Mouse (Mus musculus) embryo, embryonic 10.5 days (tissue): Measurements from ENCODE around the gene Lat.
"Not testable (repeated sequence)": the region's sequence is repeated elsewhere in the genome, so short reads cannot be mapped to it uniquely, and the experiment has no call there.

ENCODE experiments used
- DNase-seq: peaks from one replicate; pipeline ENCODE4 v3.0.0-alpha.2; 2015; ENCODE audit warnings: low spot score

Lat gene

DNA sequence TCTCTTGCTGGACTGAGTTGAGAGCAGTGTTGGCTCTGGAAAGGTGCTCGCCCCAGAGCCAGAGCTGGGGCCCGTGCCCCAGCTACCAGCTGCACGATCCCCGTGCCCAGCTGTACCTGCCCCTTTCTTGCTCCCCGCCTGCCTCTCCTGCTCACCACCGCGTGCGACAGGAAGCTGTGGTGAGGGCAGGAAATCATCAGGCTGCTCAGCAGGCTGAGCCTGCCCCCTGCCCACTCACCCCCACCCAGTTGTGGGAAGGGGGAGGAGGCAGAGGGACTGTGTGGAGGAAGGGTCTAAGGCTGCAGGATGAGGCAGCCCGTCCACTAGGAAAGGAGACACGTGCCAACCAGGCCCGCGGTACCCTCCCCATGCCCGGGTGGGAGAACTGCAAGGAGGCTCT, at the start of gene Lat:
Gene Lat, minus strand, starts transcription at position 178 of the 400 bp plus-strand sequence.
- DNase-seq = no peak

DNA sequence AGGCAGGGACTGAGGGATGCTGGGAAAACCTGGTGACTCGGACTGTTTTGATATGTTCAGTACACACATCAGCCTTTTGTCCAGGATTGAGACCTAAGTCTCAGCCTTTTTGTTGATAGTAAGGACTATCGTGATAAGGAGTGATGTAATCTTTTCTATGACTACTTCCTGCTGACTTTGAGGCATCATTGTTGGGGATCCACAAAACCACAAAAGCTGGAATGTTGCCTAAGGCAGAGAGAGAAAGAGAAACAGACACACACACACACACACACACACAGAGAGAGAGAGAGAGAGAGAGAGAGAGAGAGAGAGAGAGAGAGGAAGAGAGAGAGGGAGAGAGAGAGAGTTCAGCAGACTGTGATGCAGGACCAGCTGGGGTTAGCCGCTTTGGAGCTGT, 49.1 kb upstream of the Lat start:
- no peak for DNase-seq

DNA sequence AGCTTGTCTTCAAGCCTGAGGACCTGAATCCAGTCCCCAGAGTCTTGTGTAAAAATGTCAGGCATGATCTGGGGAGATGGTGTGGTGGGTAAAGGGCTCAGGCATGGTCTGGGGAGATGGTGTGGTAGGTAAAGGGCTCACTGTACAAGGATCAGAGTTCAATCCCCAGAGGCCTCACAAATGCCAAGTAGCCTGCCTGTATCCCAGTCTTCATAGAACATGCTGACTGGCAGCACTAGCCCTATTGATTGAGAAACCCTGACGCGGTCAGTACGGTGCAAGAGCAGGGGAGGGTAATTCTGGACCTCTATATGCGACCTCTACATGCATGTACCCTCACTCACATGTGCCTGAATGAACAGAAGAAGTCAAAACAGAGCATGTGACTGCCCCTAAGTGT, 48.2 kb upstream of the Lat start:
- DNase-seq = no peak

DNA sequence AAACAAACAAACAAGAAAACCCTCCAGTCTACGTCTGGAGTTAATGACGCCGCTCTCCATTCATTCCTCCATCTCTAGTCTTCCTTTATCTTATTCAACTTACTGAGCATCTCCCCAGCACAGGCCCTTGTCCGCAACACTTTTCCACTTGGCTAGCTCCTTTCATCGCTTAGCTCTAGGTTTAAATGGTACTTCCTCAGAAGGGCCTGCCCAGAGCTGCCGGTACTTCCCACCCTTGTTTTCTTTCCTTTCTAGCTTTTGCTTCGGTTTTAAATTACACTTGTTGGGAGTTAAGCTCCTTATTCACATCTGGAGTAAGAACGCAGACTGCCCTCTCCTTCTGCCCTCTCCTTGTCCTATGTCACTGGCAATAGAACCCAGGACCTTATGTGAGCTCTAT, 47.7 kb upstream of the Lat start:
- DNase-seq = peak; percentile 46

DNA sequence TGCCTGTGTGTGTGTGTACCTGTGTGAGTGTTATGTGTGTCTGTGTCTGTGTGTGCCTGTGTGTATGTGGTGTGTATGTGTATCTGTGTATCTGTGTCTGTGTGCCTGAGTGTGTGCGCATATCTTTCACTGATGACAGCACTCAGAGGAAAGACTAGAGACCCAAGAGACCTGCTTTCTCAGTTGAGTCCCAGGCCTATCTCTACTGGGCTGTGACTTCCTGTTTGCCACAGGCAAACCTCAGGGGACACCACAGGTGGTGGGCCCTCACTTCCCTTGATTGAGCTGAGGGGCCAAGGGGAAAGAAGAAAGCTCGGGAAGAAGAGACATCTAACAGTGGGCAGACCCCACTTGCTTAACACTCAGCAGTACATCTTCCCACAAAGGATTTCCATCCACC, 47.2 kb upstream of the Lat start:
- DNase-seq = no peak

DNA sequence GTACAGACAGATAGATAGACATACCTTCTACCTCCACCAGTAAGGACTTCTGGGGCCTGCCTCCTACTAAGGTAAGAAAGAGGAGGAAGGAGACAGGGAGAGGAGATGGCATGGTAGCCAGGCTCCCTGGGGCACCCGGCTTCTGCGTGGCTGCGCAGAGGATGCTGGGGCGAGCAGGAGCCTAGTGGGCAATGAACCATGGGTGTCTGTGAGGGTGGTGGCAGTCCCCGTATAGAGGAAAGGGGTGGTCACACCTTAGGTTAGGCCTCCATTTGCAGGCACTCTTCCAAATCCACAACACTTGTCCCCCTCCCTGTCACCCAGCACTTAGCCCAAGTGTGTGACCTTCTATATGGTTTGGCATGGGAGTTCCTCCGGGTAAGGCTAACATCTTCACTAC, 45.4 kb upstream of the Lat start, which contains the start of gene Cd19:
Gene Cd19, minus strand, starts transcription at position 165 of the 400 bp plus-strand sequence.
- no peak for DNase-seq

DNA sequence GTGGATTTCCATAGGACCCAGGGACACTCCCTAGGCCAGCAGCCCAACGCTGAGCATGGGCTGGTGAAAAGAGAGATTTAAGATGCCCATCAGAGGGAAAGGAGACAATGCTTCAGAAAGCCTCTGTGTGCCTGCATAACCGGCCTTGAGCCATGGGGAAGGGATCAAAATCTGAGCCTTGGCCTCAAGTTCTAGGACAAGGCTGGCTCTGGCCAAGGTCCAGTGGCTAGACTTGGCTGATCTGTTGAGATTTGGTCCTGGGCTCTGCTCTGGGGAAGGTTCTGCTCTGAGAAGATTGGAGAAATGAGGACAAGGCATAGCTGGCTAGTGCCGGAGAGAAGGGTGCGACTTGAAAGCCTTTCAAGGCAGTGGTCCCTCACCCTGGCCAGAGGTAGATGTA, 41.7 kb upstream of the Lat start:
- no peak for DNase-seq

DNA sequence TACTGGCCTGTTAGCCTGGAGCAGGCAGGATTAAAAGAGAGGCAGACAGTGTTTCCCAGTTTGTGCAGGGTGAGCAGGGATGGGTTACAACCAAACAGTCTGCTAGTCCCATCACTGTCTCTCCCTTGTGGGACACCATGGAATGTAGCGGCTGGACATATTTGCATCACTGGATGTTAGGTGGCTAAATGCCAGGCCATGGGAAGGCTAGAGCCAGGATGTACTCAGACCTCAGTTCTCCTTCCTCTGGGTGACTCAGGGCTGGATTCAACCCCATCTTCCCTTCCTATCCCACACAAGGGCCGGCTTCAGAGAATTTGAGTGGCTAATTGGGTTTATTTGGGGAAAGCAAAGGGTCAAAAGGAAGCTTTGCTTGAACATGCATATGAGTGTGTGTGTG, 39.3 kb upstream of the Lat start:
- no peak for DNase-seq

DNA sequence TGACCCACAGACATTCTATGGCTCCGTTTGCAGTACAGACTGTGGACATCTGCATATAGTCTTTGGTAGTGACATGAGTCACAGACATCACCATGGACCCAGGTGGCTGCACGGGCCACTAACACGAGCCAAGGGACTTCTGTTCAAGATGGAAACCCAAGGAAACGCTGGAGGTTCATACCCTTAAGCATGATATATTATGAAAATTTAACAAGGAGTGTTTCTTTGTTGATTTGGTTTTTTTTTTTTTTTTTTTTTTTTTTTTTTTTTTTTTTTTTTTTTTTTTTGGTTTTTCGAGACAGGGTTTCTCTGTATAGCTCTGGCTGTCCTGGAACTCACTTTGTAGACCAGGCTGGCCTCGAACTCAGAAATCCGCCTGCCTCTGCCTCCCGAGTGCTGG, 33.1 kb upstream of the Lat start:
- not testable (repeated sequence) for DNase-seq

DNA sequence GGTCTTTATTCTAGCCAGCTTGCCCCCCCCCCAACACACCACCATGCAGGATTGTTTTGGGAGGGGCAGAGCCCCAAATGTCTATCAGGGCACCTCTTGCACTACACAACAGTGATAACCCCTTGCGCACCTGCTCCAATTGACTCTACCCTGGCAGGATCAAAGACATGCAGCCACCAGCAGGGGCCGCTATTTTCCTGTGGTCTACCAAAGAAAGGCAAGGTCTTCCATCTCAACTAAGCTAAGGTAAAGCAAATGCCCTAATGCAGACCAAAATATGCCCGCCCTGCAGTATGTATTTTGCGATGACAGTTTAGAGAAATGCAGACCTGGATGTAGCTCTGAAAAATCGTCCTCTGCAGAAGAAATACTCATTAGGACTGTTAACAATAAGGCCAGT, 30.2 kb upstream of the Lat start:
- DNase-seq = peak; percentile 90

DNA sequence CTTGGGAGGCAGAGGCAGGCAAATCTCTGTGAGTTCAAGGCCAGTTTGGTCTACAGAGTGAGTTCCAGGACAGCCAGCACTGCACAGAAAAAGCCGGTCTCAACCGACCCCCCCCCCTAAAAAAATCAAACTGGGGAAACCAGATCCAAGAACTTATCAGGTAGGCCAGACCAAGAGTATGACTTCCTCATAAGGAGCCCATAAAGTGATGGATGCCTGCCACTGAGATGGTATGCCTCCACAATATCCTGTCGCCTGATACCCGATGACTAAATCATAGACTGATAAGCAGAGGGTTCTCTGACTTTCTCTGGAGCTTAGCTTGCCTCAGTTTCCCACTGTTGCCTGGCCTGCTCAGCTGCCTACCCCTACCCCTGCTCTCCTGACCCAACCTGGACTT, 28.5 kb upstream of the Lat start:
- no peak for DNase-seq

DNA sequence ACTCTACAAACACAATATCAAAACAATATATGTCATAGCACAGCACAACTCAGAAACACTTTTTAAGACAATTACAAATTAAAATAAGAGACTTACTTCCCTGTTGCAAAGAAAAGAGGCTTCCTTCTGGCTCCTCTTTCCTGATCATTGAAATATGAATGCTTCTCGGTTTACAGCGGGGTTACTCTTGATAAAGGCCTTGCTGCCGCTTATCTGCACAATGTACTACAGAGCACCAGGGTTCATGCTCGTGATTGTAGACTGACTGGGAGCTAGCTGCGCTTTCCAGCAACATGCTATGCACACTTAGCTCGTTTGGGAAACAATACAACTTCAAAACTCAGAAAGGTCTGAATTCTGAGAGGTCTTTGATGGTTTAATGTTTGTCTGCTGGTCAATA, 27.9 kb upstream of the Lat start:
- no peak for DNase-seq

DNA sequence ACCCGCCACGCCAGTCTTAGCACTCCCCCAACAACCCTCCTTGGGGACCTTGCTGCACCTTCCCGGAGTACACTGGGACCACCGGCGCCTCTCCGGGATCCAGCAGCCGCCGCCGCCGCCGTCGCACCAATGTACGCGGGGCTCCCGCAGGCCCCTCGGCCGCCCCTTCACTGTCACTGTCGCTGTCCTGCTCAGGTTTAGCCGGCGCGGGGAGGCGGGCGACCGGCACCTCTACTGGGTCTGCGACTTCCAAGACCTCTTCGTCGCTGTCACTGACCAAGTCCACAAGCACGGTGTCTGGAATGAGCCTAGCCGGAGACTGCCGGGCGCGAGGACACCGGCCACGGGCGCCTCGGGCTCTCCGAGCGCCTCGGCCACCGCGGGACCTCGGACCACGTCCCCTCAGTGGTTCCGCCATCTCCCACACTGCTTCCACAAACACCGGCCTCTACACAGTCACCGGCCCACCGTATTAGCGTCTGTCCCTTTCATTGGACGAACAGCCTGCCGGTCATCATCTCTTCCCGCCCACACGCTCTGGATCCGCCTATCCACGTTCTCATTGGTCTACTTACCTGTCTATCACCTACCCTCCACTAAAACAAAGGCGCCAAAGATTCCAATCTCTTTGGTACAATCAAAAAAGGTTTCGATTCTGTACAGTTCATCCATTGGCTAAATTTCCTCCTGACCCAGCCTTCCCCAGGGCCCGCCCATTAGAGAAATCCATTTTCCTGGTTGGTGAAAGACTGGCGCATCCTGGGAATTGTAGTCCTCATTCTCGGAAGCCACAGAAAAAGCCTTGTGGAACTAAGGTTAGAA, 27.1 kb upstream of the Lat start, which contains the start of gene Nfatc2ip:
Gene Nfatc2ip, minus strand, starts transcription at position 440 of the 822 bp plus-strand sequence.
- DNase-seq = peak; percentile 99

DNA sequence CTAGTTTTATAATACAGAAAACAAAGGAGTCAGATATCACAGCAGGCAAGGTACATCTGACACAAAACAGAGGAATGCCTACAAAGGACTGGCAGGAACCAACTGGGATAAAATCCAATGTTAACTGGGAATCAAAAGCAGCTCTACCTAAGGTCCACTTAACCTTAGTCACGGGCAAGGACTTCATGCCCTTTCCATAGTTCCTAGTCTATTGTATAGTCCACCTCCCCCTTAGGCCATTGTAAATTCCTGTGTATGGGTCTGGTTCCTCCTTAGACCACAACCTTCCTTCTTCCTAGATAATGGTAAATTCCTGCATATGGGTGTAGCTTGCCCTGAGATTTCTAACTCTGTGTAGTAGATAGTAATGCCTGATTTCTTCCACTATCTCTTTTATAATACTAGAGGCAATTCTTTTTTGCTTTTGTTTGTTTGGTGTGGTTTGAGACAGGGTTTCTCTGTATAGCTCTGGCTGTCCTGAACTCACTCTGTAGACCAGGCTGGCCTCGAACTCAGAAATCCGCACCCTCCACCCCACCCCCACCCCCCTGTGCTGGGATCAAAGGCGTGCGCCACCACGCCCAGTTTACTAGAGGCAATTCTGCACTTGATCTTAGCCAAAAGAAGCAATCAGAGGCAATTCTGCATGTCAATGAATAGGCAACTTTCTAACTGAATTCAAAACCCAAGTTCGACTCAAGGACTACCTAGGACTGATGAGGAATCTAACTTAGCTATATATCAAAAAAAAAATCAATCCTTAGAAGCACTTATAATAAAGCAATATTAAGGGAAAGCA, 22.9 kb upstream of the Lat start:
- DNase-seq = not testable (repeated sequence)

DNA sequence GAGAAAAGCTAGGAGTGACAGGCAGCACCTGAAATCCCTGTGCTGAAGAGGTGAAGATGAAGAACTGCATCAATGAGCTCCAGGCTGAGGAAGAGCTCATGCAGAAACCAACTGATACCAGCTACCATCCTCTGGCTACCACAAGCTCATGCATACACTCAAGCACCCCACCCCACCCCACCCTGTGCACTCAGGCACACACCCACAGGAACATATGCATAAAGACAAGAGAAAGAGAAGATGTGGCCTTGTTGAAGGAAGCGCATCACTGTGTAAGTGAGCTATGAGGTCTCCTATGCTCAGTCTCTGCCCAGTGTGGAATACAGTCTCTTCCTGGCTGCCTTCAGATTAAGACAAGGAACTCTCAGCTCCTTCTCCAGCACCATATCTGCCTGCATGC, 18.8 kb upstream of the Lat start:
- DNase-seq = no peak

DNA sequence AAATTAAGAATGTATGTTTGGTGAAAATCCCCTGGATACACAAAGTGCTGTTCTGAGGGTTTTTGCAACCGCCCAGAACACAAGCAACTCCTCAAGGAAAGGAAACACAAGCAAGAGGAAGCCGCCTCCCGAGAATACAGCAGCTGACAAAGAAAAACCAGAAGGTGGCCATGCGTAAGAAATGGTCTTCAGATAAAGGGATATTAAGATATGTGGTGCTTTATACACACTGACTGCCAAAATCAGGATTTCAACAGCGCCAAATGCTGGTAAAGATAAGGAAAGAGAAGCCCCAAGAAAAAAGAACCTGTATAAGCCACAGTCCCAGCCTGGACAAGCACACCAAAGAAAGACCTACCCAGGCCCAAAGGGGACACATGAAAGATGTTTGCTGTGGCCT, 14.2 kb upstream of the Lat start:
- no peak for DNase-seq

DNA sequence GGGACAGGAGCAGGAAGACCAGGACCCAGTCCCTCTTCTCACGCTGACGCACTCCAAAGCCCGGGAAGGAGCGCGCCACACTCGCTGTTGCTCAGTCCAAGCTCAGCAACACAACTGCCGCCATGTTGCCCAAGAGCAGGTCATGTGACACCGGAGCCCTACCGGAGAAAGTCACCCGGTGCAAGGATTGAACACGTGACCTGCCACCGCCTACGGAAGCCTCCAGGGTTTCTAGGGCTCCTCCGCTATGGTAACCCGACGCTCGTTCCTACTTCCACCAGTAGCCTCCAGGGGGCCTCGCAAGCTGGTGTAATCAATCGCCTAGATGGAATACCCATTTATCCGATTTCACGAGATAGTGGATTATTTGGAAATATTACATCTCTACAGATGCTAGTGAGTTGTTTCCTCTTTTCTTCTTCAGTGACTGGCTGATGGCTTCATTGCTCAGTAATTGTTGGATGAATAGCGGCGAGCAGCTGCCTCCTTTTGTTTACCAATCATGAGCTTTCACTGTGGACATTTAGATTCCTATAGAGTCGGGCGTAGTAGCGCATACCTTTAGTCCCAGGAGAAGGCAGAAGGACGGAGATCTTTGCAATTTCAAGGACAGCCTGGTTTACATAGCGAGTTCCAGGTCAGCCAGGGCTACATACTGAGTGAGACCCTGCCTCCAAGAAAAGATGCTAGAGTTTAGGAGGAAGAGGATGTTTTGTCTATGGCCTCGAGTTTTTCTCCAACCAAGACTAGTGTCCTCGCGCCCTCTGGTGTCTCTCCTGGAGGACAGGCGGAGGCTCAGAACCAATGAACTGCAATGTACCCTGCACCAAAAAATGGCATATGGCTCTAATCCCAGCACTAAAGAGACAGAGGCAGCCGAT, 8.1 kb upstream of the Lat start, which contains the start of gene Spns1:
Gene Spns1, minus strand, starts transcription at position 173 of the 881 bp plus-strand sequence.
- peak; percentile 99 for DNase-seq

DNA sequence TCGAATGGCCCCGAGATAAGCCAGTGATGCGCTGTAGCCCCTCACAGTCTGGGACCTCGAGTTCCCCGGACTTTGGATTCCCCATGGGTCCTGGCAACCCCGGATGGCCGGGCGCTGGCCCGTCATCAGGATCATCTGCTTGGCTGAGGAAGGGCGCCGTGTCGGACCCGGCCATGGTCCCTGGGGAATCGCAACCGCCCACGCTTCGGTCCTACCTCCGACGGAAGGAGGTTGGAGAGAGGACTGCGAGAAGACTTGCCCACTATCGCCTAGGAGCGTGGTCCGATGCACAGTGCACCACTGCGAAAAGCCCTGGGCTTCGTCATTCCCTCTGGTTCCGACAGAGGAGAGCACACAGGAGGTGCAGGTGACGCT, 7.5 kb upstream of the Lat start:
- DNase-seq = no peak

DNA sequence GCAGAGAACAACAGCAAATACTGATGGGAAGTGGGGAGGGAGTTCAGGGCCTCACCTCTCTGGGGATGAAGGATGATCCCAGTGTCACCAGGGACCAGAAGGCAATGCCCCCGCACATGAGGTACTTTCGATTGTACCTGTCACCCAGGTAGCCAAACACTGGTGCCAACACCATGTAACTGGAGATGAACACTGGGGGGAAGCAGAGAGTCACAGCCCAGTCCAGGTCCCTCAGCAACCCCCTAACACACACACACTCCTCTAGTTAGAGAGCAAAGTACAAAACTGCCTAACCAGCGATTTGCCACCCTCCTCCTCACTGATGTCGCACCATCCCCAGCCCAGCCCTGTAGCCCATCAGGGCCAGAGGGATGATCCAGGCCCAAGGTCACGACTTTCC, 5.6 kb upstream of the Lat start:
- no peak for DNase-seq

DNA sequence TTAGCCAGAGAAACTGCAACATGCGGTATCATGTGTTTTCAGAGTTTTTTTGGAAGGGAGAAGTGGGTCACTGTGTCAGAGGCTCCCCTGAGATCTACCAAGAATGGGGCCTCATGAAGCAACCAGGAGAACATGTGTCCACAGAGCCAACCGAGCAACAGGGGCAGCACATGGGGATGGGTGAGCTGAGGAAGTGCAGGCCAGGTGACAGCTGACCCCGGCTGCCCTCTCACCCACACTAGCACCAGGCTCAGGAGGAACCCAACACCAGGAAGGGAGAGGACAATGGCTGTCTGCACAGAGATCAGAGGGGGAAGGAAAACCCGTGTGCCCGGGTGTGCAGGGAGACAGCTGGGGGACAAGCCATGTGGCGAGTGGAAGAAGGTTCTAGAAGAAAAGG, 5.2 kb upstream of the Lat start:
- no peak for DNase-seq

DNA sequence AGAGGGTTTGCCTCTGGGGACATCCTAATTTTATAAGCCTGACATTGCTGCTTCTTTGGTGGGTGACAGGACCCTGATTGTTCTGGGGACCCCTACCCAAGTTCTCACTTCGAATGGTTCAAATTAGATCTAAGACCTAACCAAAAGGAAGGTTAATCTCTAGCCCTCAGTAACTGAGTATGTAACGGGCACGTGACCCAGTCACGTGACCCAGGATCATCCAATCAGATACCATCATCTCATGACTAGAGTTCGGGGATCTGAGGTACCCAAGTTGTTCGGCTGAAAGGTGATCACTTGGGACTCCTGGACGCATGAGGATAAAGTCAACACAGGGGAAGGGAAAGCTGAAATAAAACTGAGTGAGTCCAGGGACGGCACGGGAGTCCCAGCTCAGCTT, 3.6 kb upstream of the Lat start:
- DNase-seq = no peak

DNA sequence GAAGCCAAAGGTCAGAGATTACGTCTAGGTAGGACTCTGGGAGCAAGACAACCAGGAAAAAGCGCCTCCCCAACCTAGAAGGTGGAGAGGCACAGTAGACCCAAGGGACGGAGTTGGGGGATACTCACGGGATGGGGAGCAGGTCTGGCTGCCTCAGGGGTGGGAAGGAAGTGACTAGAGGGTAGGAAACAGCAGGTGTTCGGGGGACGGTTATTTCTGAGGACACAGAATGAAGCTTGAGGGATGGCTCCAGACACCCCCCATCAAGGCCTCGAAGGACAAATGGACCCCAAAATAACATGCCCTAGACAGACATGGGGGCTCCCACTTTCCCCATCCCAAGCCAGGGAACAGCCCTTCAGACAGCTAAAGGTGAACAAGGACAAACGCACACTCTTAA, 1.0 kb downstream of the Lat start:
- DNase-seq = no peak
